Mouse (Mus musculus) megakaryocyte, embryonic 14.5 days (primary cell): ENCODE measurements at regions not wholly inside any gene's neighbourhood (a gene's known extent, or its start where the extent isn't known, plus 50 kb on each side); places are given as distances from the start of the nearest gene placed in this dataset.

Source experiments
- FLI1 ChIP-seq: IDR thresholded peaks from 2 replicates; pipeline ENCODE4 v1.6.1; 2012; ENCODE audit warnings: low read length, inconsistent platforms, mixed read lengths
- GATA1 ChIP-seq: IDR thresholded peaks from 3 replicates; pipeline ENCODE4 v1.6.1; 2012; ENCODE audit warnings: mixed read lengths, low read length, inconsistent platforms, borderline replicate concordance

- no peak for TF ChIP-seq GATA1
- TF ChIP-seq FLI1, result no peak
Measured at GRCm38 (mm10) chr7:116853351-116853750, 349.2 kb downstream of the Nucb2 start.
